Mouse (Mus musculus): ENCODE measurements around the gene Enpp6.
A peak's percentile ranks its signal among the peaks of the same experiment; 100 is the strongest.

DNA sequence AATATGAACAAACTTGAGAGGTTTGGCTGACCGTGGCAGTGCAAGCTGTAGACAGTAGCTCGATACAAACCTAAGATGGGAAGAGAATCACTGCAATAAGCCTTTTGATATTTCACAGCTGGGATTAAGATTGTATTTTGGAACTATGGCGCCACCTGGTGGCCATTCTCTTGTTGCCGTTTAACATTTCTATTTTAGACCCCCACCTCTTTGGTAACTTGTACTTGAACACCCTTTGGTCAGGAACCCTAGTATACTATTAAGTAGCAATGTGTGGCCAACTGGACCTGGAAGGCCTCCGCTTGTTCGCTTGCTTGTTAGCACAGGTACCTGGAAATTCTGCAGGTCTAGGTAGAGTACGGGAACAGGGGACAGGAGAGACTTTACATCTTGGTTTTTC is 33.2 kb upstream of the Enpp6 start:
- TF ChIP-seq POLR2A (IDR thresholded peaks at IDR 0.05; ENCODE audit: extremely low read depth, insufficient read depth, low read length), result no peak
- TF ChIP-seq CTCF (IDR thresholded peaks at IDR 0.05; ENCODE audit: low read depth, low read length), result peak; percentile 29; the same call in 1 of the 2 replicates

Data from liver, adult 2 months (tissue).